Mouse (Mus musculus): ENCODE results near the gene Myo1e.

Myo1e gene

GRCm38 (mm10) chr9:70207151-70207831, at the start of gene Myo1e:
Myo1e (plus strand) TSS chr9:70207350.
- CTCF ChIA-PET: interaction anchor here (0.5 to 1.1 kb wide), 3 partner anchors 29 to 165 kb away, joined by 3 to 10 read pairs (median 3); no protein-coding TSS in a partner anchor

- CTCF ChIA-PET: no interaction called here
Observed at GRCm38 (mm10) chr9:70160071-70160470, 47.1 kb upstream of the Myo1e start.

GRCm38 (mm10) chr9:70168973-70169372, 38.2 kb upstream of the Myo1e start:
- CTCF ChIA-PET: no interaction called here

- CTCF ChIA-PET: interaction anchor here (0.6 kb wide), 1 partner anchor 30 kb away, joined by 5 read pairs; no protein-coding TSS in a partner anchor
Observed at GRCm38 (mm10) chr9:70174291-70174848, 32.8 kb upstream of the Myo1e start.

- CTCF ChIA-PET: no interaction called here
Observed at GRCm38 (mm10) chr9:70174896-70175295, 32.3 kb upstream of the Myo1e start.

GRCm38 (mm10) chr9:70176291-70176690, 30.9 kb upstream of the Myo1e start:
- CTCF ChIA-PET: no interaction called here

GRCm38 (mm10) chr9:70181719-70182118, 25.4 kb upstream of the Myo1e start:
- CTCF ChIA-PET: no interaction called here

GRCm38 (mm10) chr9:70182639-70183038, 24.5 kb upstream of the Myo1e start:
- CTCF ChIA-PET: interaction anchor here (0.7 kb wide), 1 partner anchor 129 kb away, joined by 10 read pairs; no protein-coding TSS in a partner anchor

- CTCF ChIA-PET: no interaction called here
Observed at GRCm38 (mm10) chr9:70192336-70192735, 14.8 kb upstream of the Myo1e start.

GRCm38 (mm10) chr9:70194622-70195021, 12.5 kb upstream of the Myo1e start:
- CTCF ChIA-PET: interaction anchor here (0.7 kb wide), 1 partner anchor 28 kb away, joined by 5 read pairs; no protein-coding TSS in a partner anchor

- CTCF ChIA-PET: interaction anchor here (0.7 kb wide), 1 partner anchor 145 kb away, joined by 24 read pairs; no protein-coding TSS in a partner anchor
Observed at GRCm38 (mm10) chr9:70196956-70197659, 10.0 kb upstream of the Myo1e start.

- CTCF ChIA-PET: no interaction called here
Observed at GRCm38 (mm10) chr9:70197992-70198391, 9.2 kb upstream of the Myo1e start.

- CTCF ChIA-PET: no interaction called here
Observed at GRCm38 (mm10) chr9:70202753-70203152, 4.4 kb upstream of the Myo1e start.

GRCm38 (mm10) chr9:70203267-70204076, 3.7 kb upstream of the Myo1e start:
- CTCF ChIA-PET: interaction anchor here (0.6 kb wide), 1 partner anchor 13 kb away, joined by 3 read pairs; no protein-coding TSS in a partner anchor

- CTCF ChIA-PET: interaction anchor here (0.6 kb wide), 1 partner anchor 19 kb away, joined by 4 read pairs; no protein-coding TSS in a partner anchor
Observed at GRCm38 (mm10) chr9:70207981-70208521, 901 bp downstream of the Myo1e start.

GRCm38 (mm10) chr9:70208751-70209150, 1.6 kb downstream of the Myo1e start:
- CTCF ChIA-PET: interaction anchor here (0.6 kb wide), 1 partner anchor 18 kb away, joined by 4 read pairs; no protein-coding TSS in a partner anchor

- CTCF ChIA-PET: no interaction called here
Observed at GRCm38 (mm10) chr9:70209296-70210049, 2.3 kb downstream of the Myo1e start.

- CTCF ChIA-PET: interaction anchor here (0.5 to 0.7 kb wide), 4 partner anchors 22 to 110 kb away, joined by 3 to 15 read pairs (median 3); no protein-coding TSS in a partner anchor
Observed at GRCm38 (mm10) chr9:70211638-70212037, 4.5 kb downstream of the Myo1e start.

- CTCF ChIA-PET: interaction anchor here (0.5 kb wide), 1 partner anchor 12 kb away, joined by 3 read pairs; no protein-coding TSS in a partner anchor
Observed at GRCm38 (mm10) chr9:70216517-70216916, 9.4 kb downstream of the Myo1e start.

GRCm38 (mm10) chr9:70219295-70219931, 12.3 kb downstream of the Myo1e start:
- CTCF ChIA-PET: interaction anchor here (0.7 kb wide), 2 partner anchors 344 to 1937 kb away, joined by 3 read pairs; no protein-coding TSS in a partner anchor
